In genomic region chr16:92783651-92784131, GRCm38 (mm10) we compare ENCODE assay signal across 16 mouse cellular contexts. TPM values are rescaled to one million over a fixed set of nuclear protein-coding genes. Genes with fewer than 3 reads are reported as not detected.
A peak's percentile ranks its signal among the peaks of the same experiment; 100 is the strongest.
DNase-seq lines count a peak whose midpoint lies in the region; ATAC-seq and TF ChIP-seq lines count a peak whose summit lies in the region.
"Had no signal": no experiment of that assay in that cellular context is flagged by ENCODE, and none has a peak within 500 bp of the region (broad histone marks: within the 10 kb centered on the region; RNA-seq: fewer than 3 reads in every experiment).

No protein-coding gene starts in this region.

- H3K4me3 ChIP-seq in lung, adult 2 months (replicated peaks; ENCODE audit: extremely low read depth, low read depth, low read length), result no peak overlapping the region
- H3K4me3 ChIP-seq in embryonic facial prominence, embryonic 13.5 days, result no peak overlapping the region
- H3K4me3 ChIP-seq: erythroblast, embryonic 14.5 days; heart, embryonic 15.5 days; liver, embryonic 13.5 days had no signal

- 0 out of 2 replicates have a peak, but pooled peaks have one; percentile 29 for ATAC-seq in embryonic facial prominence, embryonic 13.5 days (ENCODE audit: insufficient number of reproducible peaks, insufficient read depth, low FRiP score, low TSS enrichment, low read depth)
- peak; percentile 17 for ATAC-seq in megakaryocyte, adult 5-6 weeks (ENCODE audit: poor library complexity, severe bottlenecking)

- no peaks in the 10 kb centered on the region for H3K9me3 ChIP-seq in embryonic facial prominence, embryonic 13.5 days
- H3K9me3 ChIP-seq: heart, embryonic 15.5 days; liver, embryonic 13.5 days had no signal

- intact Hi-C loops in heart, postnatal 14 days (cut with DNase I), result no loop called here

- H3K36me3 ChIP-seq in embryonic facial prominence, embryonic 13.5 days, result no peaks in the 10 kb centered on the region
- H3K36me3 ChIP-seq: heart, embryonic 15.5 days; liver, embryonic 13.5 days had no signal

- no peak for TF ChIP-seq POLR2A in lung, adult 2 months (IDR thresholded peaks at IDR 0.05; ENCODE audit: borderline replicate concordance, extremely low read depth, low read depth, low read length)

- H3K4me1 ChIP-seq in lung, adult 2 months (ENCODE audit: control insufficient read depth, insufficient read depth, low read length), result peaks cover 4% of the 10 kb centered on the region; the same call in 1 of the 2 replicates
- peaks cover 38% of the 10 kb centered on the region for H3K4me1 ChIP-seq in embryonic facial prominence, embryonic 13.5 days

- H3K4me2 ChIP-seq in embryonic facial prominence, embryonic 13.5 days, result no peak overlapping the region
- H3K4me2 ChIP-seq: heart, embryonic 15.5 days; liver, embryonic 13.5 days had no signal

- peak overlapping the region; percentile 57 for H3K27ac ChIP-seq in embryonic facial prominence, embryonic 13.5 days
- H3K27ac ChIP-seq: heart, embryonic 15.5 days; liver, embryonic 13.5 days had no signal

- WGBS in lung, adult 2 months, result 16% methylated on average over 7 of the region's 7 CpGs
- 22% methylated on average over 7 of the region's 7 CpGs for WGBS in embryonic facial prominence, embryonic 13.5 days

- DNase-seq in heart, adult 9 months (ENCODE audit: low spot score in 2 of 2), result peak; percentile 11 to 18
- no peak for DNase-seq in heart, postnatal 14 days
- DNase-seq in lung, adult 18-20 months, result peak; percentile 50 to 57
- DNase-seq in lung, adult 2 months, result no peak
- DNase-seq in thymus, postnatal 4 days, result no peak
- DNase-seq in kidney, postnatal 14 days, result no peak
- DNase-seq: cerebellum, adult 9-10 months; kidney, adult 9 months; layer of hippocampus, postnatal 36 days; liver, embryonic 13.5 days; thymus, postnatal 14 days had no signal

- no peaks in the 10 kb centered on the region for H3K27me3 ChIP-seq in embryonic facial prominence, embryonic 13.5 days
- H3K27me3 ChIP-seq: CH12.LX; liver, embryonic 13.5 days had no signal

- TF ChIP-seq CTCF in lung, adult 2 months (IDR thresholded peaks at IDR 0.05; ENCODE audit: insufficient read depth, low read length), result no peak

- H3K9ac ChIP-seq in embryonic facial prominence, embryonic 13.5 days, result no peak overlapping the region
- H3K9ac ChIP-seq: heart, embryonic 15.5 days; liver, embryonic 13.5 days had no signal

RNA-seq across cellular contexts. Expression of gene Runx1, which starts 42.3 kb away (rescaled TPM):
- 1 to 10 TPM; 2.4 to 4.9 TPM for total RNA-seq in heart, postnatal 14 days (2021)
- polyA plus RNA-seq in lung, adult 2 months (2012; rRNA removed), result 32.5 and 34.0 TPM in 2 replicates
- polyA plus RNA-seq in embryonic facial prominence, embryonic 13.5 days (2015; fragmentation: Nextera tagmentation; extraction: Ambion mirVana), result 19.3 and 25.8 TPM in 2 replicates
- 93.4 and 112 TPM in 2 replicates for total RNA-seq in megakaryocyte, adult 5-6 weeks (2015)
- 44.7 and 61.5 TPM in 2 replicates for total RNA-seq in megakaryocyte, adult 5-6 weeks (2017)

Comparison
In these comparisons a context has a peak if more than half of its experiments do, and no peak if none do; other contexts are left out.
1. DNase-seq: peak in heart, adult 9 months (2 of 2) and lung, adult 18-20 months (2 of 2); none in heart, postnatal 14 days (0 of 2), lung, adult 2 months (single experiment), thymus, postnatal 4 days (single experiment) and kidney, postnatal 14 days (single experiment).
2. RNA of gene Runx1, which starts 42.3 kb away (total RNA-seq): 44.7 to 112 TPM in megakaryocyte, adult 5-6 weeks; 2.4 to 4.9 TPM in heart, postnatal 14 days; every median in the first group is over 4 times any median in the second.